Mouse (Mus musculus): ENCODE data around the gene Nwd1. TPM values are rescaled to one million over a fixed set of nuclear protein-coding genes. Genes with fewer than 3 reads are reported as not detected.

The Nwd1 gene
- 2.1 and 2.4 TPM in 2 replicates for polyA plus RNA-seq (2012; rRNA removed)

DNA sequence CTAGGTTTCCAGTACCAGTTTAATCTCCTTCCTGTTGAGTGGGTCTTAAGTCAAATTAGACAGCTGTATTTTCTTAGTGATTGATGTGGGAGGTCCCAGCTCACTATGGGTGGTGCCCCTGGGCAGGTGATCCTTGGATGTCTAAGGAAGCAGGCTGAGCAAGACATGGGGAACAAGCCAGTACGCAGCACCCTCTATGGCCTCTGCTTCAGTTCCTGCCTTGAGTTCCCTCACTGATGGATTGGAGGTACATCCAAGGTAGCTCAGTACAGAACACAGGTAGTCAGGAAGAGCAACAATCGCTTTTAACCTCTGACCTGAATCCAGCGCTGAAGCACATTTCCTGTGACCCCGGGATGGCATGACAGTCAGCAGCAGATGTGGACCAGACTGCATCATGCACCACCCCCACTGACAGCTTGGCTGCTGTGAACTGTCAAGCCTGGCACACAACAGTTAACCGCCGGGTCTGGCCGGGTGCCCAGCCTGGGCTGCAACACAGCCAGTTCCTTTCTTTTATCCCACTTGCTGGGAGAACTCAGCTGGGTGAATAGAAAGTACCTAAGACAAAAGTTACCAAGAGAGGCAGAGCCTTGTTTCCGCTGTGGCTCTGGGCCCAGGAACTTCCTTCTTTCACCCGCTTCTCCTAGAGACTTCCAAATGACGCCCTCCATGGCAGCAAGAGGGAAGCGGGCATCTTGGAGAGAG lies at the start of gene Nwd1:
TSS of gene Nwd1 (plus strand) at position 652 of the 708 bp plus-strand sequence.

DNA sequence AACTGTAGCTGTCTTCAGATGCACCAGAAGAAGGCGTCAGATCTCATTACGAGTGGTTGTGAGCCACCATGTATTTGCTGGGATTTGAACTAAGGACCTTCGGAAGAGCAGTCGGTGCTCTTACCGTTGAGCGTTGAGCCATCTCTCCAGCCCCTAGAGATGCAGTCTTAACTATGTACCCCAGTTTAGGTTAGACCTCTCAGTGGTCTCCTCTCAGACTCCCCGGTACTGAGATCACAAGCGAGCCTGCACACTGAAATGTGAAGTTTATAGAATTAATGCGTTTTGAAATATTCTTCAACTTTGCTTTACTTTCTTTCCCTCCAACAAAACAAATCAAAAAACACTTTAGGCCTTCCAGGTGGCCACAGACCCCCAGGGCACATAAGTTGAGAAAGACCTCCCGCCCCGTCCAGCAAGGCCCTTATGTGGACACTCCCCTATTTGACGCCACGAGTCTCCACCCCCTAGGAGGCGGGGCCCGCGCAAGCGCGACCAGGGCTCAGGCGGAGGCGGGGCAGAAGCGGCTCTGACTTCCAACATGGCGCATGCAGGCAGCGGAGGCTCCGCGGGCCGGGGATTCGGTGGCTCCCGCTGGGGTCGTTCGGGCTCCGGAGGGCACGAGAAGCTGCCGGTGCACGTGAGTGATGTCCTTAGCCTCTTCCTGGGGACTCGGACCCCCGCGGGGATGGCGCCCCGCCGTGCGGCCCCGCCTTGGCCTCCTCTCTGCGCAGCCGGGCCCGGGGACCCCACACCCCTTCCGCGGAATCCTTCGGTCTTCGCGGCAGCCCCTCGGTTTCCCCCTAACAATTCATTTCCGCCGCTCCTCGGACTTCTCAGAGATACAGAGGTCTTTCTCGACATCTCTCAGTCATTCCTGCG lies 76.5 kb downstream of the Nwd1 start, which contains the start of gene Sin3b:
TSS of gene Sin3b (plus strand) at position 517 of the 882 bp plus-strand sequence.

DNA sequence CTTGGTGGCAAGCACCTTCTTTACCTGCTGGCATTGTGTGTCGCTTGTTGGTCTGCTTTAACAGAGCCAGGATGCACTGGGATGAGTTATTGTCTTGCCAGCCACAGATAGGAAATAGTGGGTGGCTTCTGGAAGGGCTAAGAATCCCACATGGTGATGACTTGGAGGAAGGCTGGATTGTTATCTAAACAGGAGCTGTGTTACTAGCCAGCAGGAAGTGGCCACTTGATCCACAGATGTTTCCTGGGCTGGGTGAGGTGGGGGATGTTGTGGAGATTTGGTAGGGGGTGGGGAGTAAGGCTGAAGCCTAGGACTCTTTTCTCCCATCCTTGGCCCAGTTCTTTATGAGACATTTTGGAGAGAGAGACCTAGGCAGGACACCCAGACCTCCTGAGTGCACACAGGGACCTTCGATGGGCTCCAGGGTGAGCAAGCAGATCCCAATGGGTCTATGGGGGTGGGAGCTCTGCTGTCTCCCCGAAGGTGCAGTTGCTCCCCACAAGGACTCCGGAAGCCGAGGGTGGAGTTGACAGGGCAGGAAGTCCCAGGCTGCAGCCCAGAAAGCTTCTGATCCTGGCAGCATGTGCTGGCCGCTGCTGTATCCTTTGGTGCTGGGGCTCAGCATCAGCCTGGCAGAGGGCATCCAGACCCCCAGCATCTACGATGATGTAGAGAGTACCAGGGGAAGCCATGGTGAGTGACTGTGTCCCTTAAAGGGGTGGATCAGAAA lies 115.0 kb downstream of the Nwd1 start, which contains the start of gene F2rl3:
TSS of gene F2rl3 (plus strand) at position 559 of the 730 bp plus-strand sequence.

Other genes with a start within 250 kb of the Nwd1 start
- gene Eps15l1, start 225.3 kb upstream of the Nwd1 start, polyA plus RNA-seq (2012; rRNA removed) = 51.1 and 52.0 TPM in 2 replicates
- gene Calr3, start 202.8 kb upstream of the Nwd1 start, polyA plus RNA-seq (2012; rRNA removed) = 0.41 and 0.86 TPM in 2 replicates
- gene 1700030K09Rik, start 202.8 kb upstream of the Nwd1 start, polyA plus RNA-seq (2012; rRNA removed) = 15.3 and 15.7 TPM in 2 replicates
- gene Cherp, start 171.5 kb upstream of the Nwd1 start, polyA plus RNA-seq (2012; rRNA removed) = 59.9 and 80.5 TPM in 2 replicates
- gene Slc35e1, start 154.1 kb upstream of the Nwd1 start, polyA plus RNA-seq (2012; rRNA removed) = 88.6 and 92.3 TPM in 2 replicates
- gene Med26, start 98.4 kb upstream of the Nwd1 start, polyA plus RNA-seq (2012; rRNA removed) = 31.9 and 33.3 TPM in 2 replicates
- gene Smim7, start 75.6 kb upstream of the Nwd1 start, polyA plus RNA-seq (2012; rRNA removed) = 39.8 and 43.6 TPM in 2 replicates
- gene Tmem38a, start 74.7 kb upstream of the Nwd1 start, polyA plus RNA-seq (2012; rRNA removed) = 53.7 and 58.2 TPM in 2 replicates
- 219 and 256 TPM in 2 replicates for gene Sin3b, start 76.6 kb downstream of the Nwd1 start, polyA plus RNA-seq (2012; rRNA removed)
- gene F2rl3, start 115.2 kb downstream of the Nwd1 start, polyA plus RNA-seq (2012; rRNA removed) = 8.2 and 9.4 TPM in 2 replicates